Mouse (Mus musculus) thymus, adult 18-20 months (tissue): Measurements from ENCODE around the gene Zc3h10.
"Not testable (repeated sequence)": the region's sequence is repeated elsewhere in the genome, so short reads cannot be mapped to it uniquely, and the experiment has no call there.

ENCODE experiments used
- DNase-seq, 2 experiments: peaks; one replicate each; pipeline ENCODE4 v3.0.0; 2022; ENCODE audit warnings: mixed read lengths in 2 of 2

Gene Zc3h10

GRCm38 (mm10) chr10:128494667-128495245, 52.8 kb downstream of the Zc3h10 start:
- no peak for DNase-seq

DNA sequence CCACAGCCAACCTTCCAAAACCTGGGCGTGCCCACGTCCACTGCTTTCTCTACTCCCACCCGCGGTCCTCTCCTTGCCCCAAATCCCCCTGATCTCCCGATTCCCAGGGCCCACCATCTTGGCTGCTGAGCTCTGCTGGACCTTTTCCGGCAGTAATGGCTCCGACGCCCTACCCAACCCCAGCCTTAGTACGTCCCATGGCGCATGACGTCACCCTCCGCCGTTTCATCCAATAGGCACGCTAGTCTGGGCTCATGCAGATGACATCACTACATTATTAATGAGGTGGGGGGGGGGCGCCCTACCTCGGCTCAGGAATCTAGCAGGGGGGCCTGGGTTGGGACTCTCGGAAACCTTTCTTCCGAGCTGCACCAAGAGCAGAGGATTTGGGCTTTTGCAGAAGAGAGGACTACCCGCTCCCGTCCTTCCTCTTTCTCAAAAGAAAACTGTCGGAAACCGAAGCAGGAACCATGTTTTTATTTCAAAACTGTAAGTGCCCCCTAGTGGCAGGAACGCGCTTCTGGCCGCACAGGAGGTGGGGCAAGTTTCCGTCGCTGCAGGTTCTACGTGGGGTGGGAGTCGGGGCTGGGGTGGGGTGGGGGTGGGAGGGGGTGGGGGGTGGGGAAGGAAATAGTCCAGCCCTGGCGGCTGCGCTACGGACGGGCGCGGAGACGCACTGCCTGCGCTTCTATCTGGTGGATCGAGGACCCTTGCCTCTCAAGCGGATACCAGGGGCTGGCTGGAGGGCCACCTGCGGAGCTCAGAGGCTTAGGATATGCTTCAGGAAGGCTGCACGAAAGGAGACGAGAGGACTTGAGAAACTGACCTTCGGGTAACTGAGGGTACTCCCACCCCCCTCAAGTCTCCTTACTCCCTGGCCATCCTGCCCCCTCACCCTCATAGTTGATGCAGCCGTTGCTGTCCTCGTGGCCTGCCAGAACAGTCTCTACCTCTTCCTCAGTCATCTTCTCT, 53.6 kb downstream of the Zc3h10 start, which contains the start of gene Myl6:
Gene Myl6 (minus strand): TSS at position 451 of the 972 bp plus-strand sequence.
- DNase-seq: peak; percentile 95 to 98

GRCm38 (mm10) chr10:128493319-128493694, 54.3 kb downstream of the Zc3h10 start:
- peak in 1 of 2 experiments; percentile 26 for DNase-seq

- DNase-seq: peak in 1 of 2 experiments; percentile 34
Observed at GRCm38 (mm10) chr10:128492633-128493311, 54.8 kb downstream of the Zc3h10 start.

DNA sequence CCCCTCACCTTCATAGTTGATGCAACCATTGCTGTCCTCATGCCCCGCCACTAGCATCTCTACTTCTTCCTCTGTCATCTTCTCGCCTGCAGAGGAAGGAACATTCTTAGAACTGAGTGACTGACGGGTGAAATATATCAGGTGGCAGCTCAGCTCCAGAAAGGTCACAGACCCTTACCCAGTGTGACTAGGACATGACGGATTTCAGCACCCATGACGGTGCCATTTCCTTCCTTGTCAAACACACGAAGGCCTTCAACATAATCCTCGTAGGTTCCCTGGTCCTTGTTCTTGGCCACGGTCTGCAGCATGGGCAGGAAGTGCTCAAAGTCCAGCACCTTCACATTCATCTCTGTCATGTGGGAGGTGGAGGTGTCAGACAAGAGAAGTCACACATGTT, 55.5 kb downstream of the Zc3h10 start:
- not testable (repeated sequence) for DNase-seq
